Comparison of ENCODE assay signal across 1 mouse cellular context in genomic region chr5:33352273-33352645, GRCm38 (mm10).
TF ChIP-seq lines count a peak whose summit lies in the region.

No protein-coding gene starts in this region.

TF ChIP-seq in MEL, 35 proteins besides CTCF, POLR2A, EP300 and RAD21 (continued from another document):
- TF ChIP-seq MEF2A (IDR thresholded peaks at IDR 0.05; ENCODE audit: extremely low read depth, insufficient replicate concordance, low read depth, low read length, poor library complexity, severe bottlenecking), result no peak
TF ChIP-seq in MEL: peak in this region for 1.
